Mouse (Mus musculus) ZHBTc4 (cell line): Measurements from ENCODE around the gene Pax3.
A peak's percentile ranks its signal among the peaks of the same experiment; 100 is the strongest.

Experiments
- DNase-seq: peaks from one replicate; pipeline ENCODE4 v3.0.0-alpha.2; 2011; ENCODE audit warnings: low read depth, low spot score

The Pax3 gene

GRCm38 (mm10) chr1:78196751-78197311 is at the start of gene Pax3:
Gene Pax3, minus strand, starts transcription at chr1:78197134.
- DNase-seq = peak; percentile 61

GRCm38 (mm10) chr1:78234306-78234705 is 37.4 kb upstream of the Pax3 start:
- no peak for DNase-seq

DNA sequence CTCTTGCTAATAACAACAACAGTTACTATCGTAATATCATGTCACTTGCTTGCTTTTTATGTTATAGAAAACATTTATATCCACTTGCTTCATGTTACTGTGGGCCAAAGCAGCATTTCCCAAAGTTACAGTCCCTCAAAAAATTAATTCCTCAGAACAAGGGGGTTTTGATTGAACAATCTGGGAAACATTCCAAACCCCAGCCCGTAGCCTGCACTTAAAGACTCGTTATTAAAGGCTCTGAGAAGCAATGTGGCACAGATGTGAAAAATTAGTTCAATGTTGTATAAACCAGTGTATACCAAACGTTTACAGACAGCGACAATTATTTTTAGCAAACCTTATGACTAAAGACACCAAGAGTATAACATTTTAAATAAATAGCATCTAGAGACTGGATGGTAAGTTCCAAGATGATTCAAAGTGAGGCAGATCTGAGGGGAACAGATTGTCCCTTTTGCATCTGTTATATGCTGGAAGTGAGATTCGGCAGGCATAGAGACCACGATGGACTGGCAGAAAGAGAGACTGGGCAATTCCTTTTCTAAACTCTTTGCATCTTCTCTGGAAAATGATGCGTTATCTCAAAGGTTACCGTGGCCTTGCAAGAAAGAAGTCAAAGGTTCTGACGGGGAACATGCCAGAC is 35.1 kb upstream of the Pax3 start:
- DNase-seq = no peak

GRCm38 (mm10) chr1:78229801-78230200 is 32.9 kb upstream of the Pax3 start:
- DNase-seq = no peak

DNA sequence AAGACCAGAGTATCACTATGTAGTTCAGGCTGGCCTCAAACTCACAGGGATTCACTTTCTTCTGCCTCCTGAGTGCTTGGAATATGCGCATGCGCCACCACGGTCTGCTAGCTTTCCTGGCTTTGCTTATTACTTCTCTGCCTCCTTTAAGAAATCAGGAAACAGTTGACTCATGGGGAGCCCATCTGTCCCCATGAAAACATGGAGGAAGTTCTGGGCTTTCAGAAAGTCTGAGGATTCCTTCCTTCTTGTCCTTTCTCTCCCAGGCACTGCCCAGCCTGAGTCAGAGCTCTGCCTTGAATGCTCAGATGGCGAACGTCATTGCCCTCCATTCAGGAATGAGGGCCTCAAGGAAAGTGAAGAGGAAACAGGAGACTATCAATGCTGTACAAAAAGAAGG is 31.8 kb upstream of the Pax3 start:
- DNase-seq = no peak

DNA sequence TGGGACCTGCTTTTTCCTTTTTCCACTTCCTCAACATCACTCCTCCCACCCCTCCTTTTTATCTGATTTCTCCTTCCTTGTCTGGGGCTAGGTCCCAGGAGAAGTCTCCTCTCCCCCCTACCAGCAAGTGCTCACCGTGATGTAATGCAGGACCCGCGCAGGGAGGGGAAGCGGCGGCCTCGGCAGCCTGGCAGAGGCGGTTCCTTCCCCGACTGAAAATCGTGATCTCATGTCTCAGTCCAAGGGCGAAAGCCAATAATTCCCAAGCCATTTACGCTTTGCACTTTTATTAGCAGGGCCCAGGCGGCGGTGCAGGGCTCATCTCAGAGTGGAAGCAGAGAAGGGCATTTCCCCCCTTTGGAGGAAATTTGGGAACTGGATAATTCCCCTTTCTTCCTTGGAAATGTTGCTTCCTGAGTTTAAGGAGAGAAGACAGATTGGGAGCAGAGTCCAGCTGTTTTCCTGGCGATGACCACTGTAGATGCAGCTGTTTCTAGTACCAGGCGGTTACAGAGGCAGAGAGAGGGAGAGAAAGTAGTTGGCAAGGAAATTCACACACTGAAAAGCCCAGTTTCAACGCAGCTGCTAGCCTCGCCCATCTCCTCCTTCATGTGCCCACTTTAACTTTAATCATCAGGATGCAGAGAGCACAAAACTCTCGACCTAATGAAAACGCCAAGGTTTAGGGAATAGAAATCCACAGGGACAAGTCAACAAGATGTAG is 21.3 kb upstream of the Pax3 start:
- DNase-seq = peak; percentile 39

GRCm38 (mm10) chr1:78217151-78218034 is 20.5 kb upstream of the Pax3 start:
- peak; percentile 65 for DNase-seq

DNA sequence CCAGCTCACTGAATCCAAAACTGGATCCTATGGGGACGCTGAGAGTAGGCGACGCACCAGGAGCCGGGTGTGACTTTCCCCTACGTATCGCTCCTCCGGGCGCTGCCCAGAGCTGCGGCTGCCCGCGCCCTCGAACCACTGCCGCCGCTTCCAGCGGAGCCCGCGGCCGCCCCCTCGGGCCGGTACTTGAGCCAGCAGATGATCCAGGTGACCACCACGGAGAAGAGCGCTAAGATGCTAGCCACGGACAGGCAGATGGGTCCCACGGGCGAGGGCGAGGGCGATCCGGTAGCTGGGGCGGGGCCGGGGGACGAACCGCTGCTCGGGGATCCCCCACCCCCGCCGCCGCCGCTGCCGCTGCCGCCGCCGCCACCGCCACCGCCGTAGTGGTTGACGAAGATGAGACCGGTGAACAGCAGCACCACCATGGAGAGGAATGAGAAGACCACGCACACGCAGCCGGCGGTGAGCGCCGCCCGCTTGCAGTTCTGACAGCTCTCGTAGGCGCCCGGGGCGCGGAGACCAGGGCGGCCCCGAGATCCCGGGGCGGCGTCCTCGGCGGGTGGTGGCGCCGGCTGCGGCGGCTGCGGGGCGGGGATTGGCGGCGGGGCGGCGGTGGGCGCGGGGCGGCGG is 19.7 kb upstream of the Pax3 start:
- DNase-seq = peak; percentile 64

DNA sequence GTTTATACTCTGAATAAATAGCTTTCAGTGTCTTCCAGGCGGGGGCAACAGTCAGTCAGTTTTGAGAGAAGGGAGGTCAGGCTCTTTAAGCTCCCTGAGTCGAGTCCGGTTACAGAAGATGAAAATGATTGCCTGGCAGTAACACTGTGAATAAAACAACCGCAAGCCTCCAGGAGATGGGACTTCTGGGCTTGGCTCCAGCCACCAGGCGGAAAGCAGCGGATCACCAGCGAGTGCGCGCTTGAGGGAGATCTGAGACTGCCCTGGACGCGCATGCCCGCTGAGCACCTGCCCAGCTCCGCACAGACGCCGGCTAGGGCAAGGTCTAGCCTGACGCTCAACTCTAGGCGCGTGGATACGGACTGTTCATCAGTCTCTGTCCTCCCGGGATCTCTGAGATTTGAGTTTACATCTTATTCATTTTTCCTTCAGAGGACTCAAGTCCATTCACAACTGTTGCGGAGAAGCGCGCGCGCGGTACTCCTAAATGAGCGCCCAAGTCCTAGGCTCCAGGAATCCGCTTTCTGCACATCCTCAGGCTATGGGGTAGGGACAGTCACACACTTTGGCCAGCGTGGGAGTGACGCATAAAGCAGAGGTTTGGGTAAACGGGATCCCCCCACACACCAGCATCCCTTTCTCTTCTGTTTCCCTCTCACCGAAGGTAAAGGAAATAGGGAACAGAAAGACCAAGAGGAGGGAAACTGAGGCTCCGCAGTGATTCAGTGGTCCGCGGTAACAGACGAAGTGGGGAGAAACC is 19.0 kb upstream of the Pax3 start:
- DNase-seq = peak; percentile 77

DNA sequence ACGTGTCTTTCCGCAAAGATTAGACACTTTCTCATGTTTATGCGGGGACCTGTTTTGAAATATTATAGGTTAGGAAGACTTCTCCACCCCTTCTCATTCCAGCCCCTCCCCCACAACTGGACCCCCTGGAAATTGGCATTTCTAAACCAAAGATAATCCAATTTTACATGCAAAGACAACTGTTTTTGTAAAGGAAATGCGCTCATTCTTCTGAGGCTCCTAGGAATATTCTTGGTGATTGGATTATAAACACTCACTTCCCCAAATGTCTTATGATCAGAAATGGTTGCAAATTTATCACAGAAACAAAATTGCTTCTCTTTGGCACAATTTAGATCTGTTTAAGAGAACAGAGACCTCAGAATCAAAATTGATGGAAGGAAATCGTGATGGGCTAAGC is 14.1 kb upstream of the Pax3 start:
- no peak for DNase-seq

- DNase-seq = no peak
Measured at GRCm38 (mm10) chr1:78210568-78210967, 13.6 kb upstream of the Pax3 start.

GRCm38 (mm10) chr1:78208281-78208814 is 11.4 kb upstream of the Pax3 start:
- DNase-seq = no peak

DNA sequence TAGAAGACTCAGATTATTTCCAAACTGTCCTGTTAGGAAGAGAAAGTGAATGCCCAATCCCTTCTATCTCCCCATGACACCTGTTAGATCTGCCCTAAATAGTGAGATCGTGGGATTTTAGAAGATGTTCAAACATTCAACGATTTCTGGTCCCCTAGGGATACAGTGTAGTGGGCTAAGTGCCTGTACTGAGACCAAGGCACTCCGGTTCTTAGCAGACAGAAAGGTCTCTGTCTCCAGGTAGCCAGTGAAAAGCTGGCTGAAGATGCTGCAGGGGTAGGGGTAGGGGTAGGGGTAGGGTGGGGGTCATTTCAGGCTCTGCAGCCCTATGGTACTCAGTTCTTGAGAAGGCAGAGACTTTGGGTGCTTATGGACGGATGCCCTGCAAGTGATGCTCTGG is 7.4 kb upstream of the Pax3 start:
- DNase-seq = no peak

- no peak for DNase-seq
Measured at GRCm38 (mm10) chr1:78203622-78204211, 6.8 kb upstream of the Pax3 start.

DNA sequence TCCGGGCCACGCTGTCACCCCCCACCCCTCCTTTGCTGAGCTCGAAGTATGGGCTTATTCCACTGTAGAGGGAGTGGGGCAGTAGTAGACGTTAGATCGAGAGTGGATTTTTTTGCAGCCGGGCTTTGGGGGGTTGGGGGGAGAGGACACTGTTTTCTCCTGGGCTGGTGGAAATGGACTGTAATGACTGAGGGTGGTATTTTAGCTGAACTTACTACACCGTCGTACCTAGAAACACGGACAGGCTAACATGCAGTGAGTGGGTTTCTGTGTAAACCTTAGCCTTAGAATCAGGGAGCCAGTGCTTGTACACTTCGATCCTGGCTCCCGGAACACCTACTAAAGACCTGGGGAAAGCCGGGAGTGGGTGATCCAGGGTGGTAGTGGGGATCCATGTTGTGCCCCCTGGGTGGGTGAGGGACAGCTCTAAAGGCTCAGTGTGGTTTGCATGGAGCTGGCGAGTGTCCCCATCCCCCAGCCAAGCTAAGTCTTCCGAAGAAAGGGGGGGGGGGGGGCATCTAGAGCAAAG is 6.2 kb upstream of the Pax3 start:
- DNase-seq = no peak

DNA sequence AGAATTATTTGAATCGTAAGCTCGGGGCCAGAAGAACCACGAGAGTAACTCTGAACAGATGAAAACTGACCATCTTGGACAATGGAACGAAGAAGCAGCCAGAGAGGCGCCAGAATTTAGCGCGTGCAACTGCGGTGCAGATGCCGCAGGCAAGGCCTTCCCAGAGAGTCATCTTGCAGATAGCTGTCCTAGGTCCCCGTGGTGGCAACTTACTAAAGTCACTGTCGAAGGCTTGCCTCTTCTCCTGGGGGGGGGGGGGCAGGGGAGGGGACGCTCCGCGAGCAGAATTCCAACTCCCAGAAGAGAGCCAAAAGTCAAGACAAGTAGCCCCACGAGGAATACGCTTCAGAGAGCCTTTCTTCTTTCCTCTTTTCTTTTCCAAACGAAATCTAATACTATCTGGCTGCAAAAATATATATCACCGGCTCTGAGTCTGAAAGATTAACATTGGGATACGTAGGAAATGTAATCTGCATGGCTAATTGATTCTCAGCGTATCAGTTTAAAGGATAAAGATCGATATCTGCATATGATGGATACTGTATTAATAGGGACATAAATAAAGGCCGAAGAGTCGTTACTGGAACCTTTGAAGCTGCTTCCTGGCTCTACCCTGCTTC is 5.6 kb upstream of the Pax3 start:
- no peak for DNase-seq

DNA sequence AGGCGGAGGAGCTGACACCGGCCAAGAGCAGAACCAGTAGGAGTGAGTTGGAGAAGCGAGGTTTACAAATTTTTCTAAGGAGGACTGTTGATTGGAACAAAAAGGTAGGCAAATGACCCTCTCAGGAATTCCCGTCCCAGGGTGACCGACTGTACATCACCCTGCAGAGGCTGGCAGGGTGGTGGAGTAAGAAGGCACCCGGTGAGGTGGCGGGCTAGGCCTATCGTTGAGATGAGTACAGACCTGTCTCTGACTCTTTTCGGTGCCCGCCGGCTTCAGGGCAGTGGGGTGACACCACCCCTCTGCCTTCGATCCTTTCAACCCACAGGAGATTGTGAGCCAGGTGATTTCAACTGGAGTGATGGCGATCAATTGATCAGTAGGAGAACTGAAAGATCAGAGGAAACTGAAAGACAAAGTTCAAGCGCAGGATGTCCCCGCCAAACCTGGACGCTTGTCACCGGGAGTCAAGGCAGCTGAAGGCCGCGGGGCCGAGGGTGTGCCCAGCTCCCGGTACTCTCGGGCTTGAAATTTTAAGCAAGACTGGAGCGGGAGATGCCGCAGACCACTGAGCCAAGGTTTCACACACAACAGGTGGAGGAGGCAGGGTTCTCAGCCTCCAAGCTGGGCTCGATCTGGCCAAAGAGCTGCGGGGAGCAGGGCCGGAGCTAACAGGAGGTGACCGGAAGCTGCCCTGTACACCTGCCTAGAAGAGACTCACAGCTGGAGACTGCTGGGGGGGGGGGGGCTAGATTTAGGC is 4.5 kb upstream of the Pax3 start:
- peak; percentile 27 for DNase-seq

DNA sequence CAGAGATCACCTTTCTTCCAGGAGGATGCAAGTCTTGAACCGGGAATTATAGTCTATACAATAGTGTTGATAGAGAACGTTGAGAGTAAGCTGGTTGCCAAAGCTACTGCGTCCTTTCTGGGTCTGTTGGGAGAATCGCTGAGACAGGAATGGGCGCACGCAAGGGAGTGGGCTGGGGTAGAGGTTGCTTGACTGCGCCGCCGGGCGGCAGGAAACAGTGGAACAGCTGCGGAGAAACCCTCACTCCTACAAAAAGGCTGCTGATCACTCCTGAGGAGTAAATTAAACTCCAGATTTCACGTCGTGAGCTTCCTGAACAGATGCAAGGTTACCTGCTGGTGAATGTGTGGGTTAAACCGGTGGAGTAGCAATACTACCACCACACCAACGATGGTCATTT is 3.3 kb upstream of the Pax3 start:
- DNase-seq = peak; percentile 58

DNA sequence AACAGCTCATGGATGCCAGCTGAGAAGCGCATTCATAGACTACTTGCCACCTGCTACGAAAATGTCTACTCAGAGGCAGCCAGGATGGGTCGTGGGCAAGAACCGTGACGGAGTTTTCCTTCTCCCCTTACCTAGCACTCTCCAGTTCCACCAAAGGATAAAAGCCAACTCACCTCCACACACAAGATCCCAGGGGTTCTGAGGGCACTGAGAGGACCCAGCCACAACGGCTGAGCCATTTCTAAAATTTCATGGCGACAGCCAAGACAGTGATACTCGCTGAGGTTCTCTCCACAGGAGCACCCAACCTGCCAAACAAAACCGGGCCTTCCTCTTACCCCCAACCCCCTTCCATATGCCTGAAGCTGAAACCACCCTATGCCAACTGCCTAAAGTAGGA is 2.3 kb upstream of the Pax3 start:
- no peak for DNase-seq
